Mouse (Mus musculus) urinary bladder, postnatal 25 days (tissue): Measurements from ENCODE around the gene Scube3.

Source experiments
- DNase-seq: peaks from one replicate; pipeline ENCODE4 v3.0.0; 2022; ENCODE audit warnings: low spot score

Scube3 gene

GRCm38 (mm10) chr17:28141771-28142699, at the start of gene Scube3:
Gene Scube3, plus strand, starts transcription at chr17:28142141.
- no peak for DNase-seq

- no peak for DNase-seq
These were observed 49.6 kb upstream of the Scube3 start for GRCm38 (mm10) chr17:28092297-28092696.

GRCm38 (mm10) chr17:28093837-28094236, 48.1 kb upstream of the Scube3 start:
- DNase-seq: no peak

GRCm38 (mm10) chr17:28096418-28096817, 45.5 kb upstream of the Scube3 start:
- no peak for DNase-seq

GRCm38 (mm10) chr17:28097308-28097707, 44.6 kb upstream of the Scube3 start:
- no peak for DNase-seq

GRCm38 (mm10) chr17:28099086-28099485, 42.9 kb upstream of the Scube3 start:
- DNase-seq: no peak

DNA sequence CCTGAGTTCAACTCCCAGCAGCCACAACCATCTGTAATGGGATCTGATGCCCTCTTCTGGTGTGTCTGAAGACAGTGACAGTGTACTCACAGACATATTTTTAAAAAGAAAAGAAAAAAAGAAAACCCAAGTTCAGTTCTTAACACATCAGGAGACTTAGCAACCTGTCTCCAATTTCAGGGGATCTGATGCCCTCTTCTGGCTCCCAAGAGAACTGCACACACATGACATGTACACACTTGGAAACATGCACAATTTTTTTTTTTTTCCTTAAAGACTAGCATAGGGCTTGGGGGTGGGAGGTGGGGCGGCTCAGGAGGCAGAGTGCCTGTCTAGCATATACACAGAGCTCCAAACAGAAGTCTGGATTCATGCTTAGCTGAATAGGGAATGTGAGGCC, 41.3 kb upstream of the Scube3 start:
- DNase-seq: no peak

GRCm38 (mm10) chr17:28101284-28101887, 40.6 kb upstream of the Scube3 start:
- DNase-seq: no peak

DNA sequence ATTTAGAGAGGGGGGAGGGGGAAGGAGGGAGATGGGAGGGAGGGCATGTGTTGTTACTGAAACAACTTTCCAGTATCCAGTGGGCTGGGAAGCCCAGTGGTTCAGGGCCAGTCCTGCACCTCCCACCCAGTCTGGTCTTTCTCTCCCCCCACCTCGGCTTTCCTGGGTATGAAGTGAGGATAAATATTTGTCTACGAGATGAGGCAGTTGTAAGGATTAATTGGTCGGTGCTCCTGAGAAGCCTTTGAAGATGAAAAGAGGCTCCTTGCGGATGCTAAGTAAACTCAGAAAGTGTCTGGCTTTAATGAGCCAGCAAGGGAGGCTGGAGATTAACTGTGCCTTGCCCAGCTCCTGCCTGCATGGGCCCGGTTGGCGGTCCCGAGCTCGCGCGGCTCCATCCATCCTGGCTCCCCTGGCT, 40.0 kb upstream of the Scube3 start:
- DNase-seq: no peak

- DNase-seq: no peak
These were observed 37.5 kb upstream of the Scube3 start for GRCm38 (mm10) chr17:28104416-28104815.

- DNase-seq: no peak
These were observed 35.6 kb upstream of the Scube3 start for GRCm38 (mm10) chr17:28106352-28106751.

DNA sequence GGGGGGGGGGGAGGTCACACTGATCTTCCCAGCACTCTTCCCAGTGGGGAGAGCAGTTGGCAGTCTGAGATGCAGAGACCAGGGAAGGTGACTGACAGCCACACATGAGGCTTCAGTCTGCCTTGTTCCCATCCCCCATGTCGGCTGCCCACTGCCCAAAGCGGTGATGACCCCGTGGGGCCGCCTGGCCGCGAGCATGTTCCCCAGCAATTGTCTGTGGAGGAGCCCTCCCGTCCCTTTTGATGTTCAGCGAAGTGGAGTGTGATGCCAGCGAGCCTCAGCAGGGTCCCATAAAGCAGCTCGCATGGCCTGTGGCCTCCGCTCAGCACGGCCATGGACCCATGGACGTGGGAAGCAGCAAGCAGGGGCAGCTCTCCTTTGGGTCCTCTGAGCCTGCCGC, 34.7 kb upstream of the Scube3 start:
- no peak for DNase-seq

DNA sequence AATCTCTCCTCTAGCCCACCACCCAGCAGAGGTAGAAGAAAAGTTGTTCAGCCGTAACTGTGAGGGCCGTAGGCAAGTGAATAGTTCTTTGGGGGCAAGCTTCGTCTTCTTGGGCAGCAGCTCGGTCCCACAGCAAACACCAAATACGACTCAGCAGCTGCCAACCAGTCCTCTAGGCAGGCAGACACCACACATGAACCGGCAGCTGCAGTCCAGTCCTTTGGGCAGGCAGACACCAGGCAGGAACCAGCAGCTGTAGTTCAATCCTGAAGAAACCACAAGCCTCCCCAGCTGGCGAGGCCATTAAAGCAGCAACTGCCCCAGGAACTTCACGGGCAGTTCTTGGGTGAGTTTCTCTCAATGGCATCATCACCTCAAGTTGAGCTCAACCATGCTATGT, 29.7 kb upstream of the Scube3 start:
- DNase-seq: no peak

GRCm38 (mm10) chr17:28116335-28116734, 25.6 kb upstream of the Scube3 start:
- DNase-seq: no peak

DNA sequence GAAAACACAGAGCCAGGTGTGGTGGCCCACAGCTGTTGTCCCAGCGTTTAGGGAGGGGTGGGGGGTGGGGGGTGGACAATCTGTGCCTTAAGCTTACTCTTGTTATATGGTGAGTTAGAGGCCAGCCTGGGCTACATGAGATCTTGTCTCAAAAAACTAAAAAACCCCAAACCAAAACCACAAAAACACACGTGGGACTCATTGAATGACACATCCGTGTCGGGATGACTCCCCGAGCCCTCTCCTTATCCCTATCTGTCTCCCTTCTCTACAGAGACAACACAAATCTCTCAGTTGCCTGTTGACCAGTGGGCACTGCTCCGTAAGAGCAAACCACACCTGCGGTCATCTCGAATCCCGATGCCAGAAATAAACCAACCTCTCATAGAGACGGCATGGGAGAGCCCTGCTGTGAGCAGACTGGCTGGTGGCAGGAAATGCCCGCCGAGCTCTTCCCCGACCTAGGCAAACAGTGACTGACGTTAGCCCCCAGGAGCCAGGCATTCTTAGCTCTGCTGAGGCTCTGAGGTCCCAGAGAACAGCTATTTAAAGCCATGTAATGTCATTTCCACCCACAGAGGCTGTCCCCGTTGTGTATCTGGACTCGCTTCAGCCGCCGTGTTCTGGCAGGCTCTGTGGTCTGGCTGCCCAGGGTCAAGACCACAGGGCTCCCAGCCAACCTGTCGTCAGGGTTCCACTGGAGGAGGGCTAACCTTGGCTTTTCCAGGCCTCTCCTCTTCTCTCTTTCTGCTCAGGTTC, 24.3 kb upstream of the Scube3 start:
- DNase-seq: no peak

DNA sequence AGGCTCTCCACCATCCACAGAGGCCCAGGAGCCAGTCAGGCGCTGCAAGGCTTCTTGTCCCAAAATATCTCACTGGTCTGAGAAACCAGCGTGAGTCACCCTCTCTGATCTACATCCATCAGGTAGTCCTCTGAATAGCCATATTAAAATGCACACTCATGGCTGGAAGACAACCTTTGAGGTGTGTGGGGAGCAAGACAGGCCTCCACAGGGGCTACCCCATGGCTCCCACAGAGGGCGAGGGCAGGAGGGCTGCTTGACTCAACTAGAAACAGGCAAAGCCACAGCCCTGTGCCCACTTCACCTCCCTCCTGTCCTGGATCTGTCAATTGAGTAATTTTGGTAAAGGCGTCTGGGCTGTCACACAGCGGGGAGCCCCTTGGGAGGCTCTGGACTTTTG, 21.5 kb upstream of the Scube3 start:
- DNase-seq: no peak

DNA sequence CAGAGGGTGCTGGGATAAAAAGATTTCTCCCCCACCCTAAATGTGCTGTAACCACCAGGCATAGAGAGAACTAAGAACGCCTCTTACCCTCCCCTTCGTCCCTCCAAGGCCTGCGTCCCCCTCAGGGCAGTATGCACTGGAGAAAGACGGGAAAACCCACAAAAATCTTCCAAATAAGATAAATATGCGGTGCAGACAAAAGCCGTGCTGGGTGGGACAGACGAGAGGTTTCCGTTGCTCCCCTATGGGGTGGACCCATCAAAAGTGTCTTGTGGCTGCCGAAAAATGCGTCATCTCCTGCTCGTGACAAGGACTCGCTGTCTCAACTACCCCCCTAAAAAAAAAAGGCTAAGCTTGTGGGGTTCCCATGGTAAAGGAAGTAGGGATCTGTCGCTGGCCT, 19.0 kb upstream of the Scube3 start:
- DNase-seq: no peak

DNA sequence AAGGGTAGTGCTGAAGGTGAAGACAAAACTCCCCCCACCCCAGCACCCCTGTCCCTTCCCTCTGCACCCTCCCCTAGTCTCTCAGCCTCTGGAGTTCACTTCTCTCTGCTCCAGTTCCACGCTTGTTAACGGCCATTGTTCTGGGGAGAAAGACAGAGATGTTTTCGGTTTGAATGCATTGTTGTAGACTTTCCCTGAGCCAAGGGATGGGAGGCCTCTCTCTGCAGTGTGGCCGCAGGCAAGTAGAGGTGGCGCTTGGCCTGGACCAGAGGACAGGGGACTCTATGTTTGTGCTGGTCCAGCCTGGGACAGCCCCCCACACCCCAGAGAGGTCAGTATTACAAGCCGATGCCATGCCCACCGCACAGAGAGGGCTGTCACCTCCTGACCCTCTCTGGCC, 18.3 kb upstream of the Scube3 start:
- DNase-seq: no peak

DNA sequence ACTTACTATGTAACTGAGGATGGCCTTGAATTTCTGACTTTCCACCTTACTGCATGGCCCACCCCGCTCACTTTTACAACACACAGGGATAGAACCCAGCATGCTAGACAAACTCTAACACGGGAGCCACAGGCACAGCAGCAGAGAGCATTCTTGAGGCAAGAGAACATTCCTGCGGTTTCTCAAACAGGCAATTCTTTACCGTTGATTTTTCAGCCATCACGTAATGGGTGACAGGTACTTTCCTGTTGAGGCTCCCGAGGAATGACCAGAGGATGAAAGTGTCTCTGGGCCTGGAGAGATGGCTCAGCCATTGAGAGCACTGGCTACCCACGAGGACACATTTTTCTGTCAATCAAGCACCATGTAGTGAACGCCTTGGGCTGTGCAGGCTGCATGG, 17.6 kb upstream of the Scube3 start:
- no peak for DNase-seq

- no peak for DNase-seq
These were observed 12.1 kb upstream of the Scube3 start for GRCm38 (mm10) chr17:28129796-28130195.

GRCm38 (mm10) chr17:28130391-28131125, 11.4 kb upstream of the Scube3 start:
- DNase-seq: no peak

DNA sequence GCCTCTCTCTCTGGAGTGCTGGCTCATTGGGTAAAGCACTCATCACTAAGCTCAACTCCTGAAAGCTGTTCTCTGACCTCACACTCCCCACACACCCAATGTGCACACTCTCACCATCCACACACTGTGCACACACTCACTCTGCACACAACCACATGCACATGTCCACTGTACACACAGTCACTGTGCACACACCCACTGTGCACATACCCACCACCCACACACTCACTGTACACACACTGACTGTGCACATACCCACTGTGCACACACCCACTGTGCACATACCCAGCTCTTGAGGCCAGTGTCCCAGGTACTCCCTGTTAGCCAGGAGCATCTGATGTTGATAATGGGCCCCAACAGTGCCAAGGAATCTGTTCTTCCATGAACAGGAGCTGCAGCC, 10.8 kb upstream of the Scube3 start:
- no peak for DNase-seq
